Comparison of ENCODE assay signal across 27 mouse cellular contexts in genomic region chr16:10693424-10693823, GRCm38 (mm10).
"Had no signal": no experiment of that assay in that cellular context is flagged by ENCODE, and none has a peak within 500 bp of the region (broad histone marks: within the 10 kb centered on the region; RNA-seq: fewer than 3 reads in every experiment).

No protein-coding gene starts in this region.

- H3K4me2 ChIP-seq: heart, embryonic 11.5 days; heart, embryonic 13.5 days; heart, embryonic 15.5 days; hindbrain, embryonic 13.5 days; hindbrain, embryonic 15.5 days; kidney, embryonic 15.5 days; limb, embryonic 12.5 days; limb, embryonic 15.5 days; liver, embryonic 12.5 days had no signal

- H3K27ac ChIP-seq: gastrocnemius, adult 2 months; heart, adult 2 months; heart, embryonic 13.5 days; heart, embryonic 15.5 days; hindbrain, embryonic 13.5 days; hindbrain, embryonic 15.5 days; hindbrain, postnatal 0 days; kidney, embryonic 15.5 days; kidney, postnatal 0 days; limb, embryonic 12.5 days; limb, embryonic 15.5 days; liver, embryonic 12.5 days; liver, embryonic 14.5 days had no signal

- H3K4me3 ChIP-seq: gastrocnemius, adult 2 months; heart, adult 2 months; heart, embryonic 13.5 days; heart, embryonic 15.5 days; hindbrain, embryonic 13.5 days; hindbrain, embryonic 15.5 days; kidney, embryonic 15.5 days; limb, embryonic 12.5 days; limb, embryonic 15.5 days; liver, embryonic 12.5 days had no signal

- H3K9ac ChIP-seq: heart, embryonic 13.5 days; heart, embryonic 15.5 days; hindbrain, embryonic 13.5 days; hindbrain, embryonic 15.5 days; kidney, embryonic 15.5 days; limb, embryonic 12.5 days; limb, embryonic 15.5 days; liver, embryonic 12.5 days; liver, embryonic 14.5 days had no signal

- H3K9me3 ChIP-seq: heart, embryonic 13.5 days; heart, embryonic 15.5 days; hindbrain, embryonic 13.5 days; hindbrain, embryonic 15.5 days; kidney, embryonic 15.5 days; limb, embryonic 12.5 days; limb, embryonic 15.5 days; liver, embryonic 12.5 days had no signal

- DNase-seq: gastrocnemius, adult 2 months; gastrocnemius, postnatal 10 days; gastrocnemius, postnatal 25 days; heart, adult 11 months; heart, adult 2 months; heart, postnatal 14 days; heart, postnatal 36 days; kidney, adult 11 months; kidney, adult 2 months; kidney, adult 9 months; kidney, postnatal 14 days; kidney, postnatal 36 days; layer of hippocampus, postnatal 36 days; left cerebral cortex, postnatal 4 days had no signal

- H3K36me3 ChIP-seq: heart, embryonic 13.5 days; heart, embryonic 15.5 days; hindbrain, embryonic 15.5 days; kidney, embryonic 15.5 days; liver, embryonic 12.5 days had no signal

- H3K27me3 ChIP-seq: heart, embryonic 13.5 days; heart, embryonic 15.5 days; hindbrain, embryonic 13.5 days; hindbrain, embryonic 15.5 days; kidney, embryonic 15.5 days; limb, embryonic 12.5 days; limb, embryonic 15.5 days had no signal

- ATAC-seq: intestine, embryonic 16.5 days; liver, embryonic 12.5 days had no signal
